Mouse (Mus musculus): ENCODE measurements around the gene Flnb. TPM values are rescaled to one million over a fixed set of nuclear protein-coding genes. Genes with fewer than 3 reads are reported as not detected.

The Flnb gene
- polyA plus RNA-seq, 1 experiment from 2014 or later: 124 TPM

GRCm38 (mm10) chr14:7938809-7939784 is 121.3 kb downstream of the Flnb start:
- ChIA-PET CTCF (no interaction called here), POLR2A (no interaction called here)
- H3K27me3 ChIP-seq: no peaks in the 10 kb centered on the region
- in situ Hi-C loops (cut with MboI; ENCODE audit: low pct_unique_long_range_greater_than_20kb): no loop called here
- DNase-seq (ENCODE audit: low read depth, low spot score): no peak
- TF ChIP-seq CTCF (IDR thresholded peaks at IDR 0.05): no peak
- ATAC-seq: no peak

GRCm38 (mm10) chr14:7941413-7941812 is 123.7 kb downstream of the Flnb start:
- POLR2A ChIA-PET: interaction anchor here (0.6 kb wide), 1 partner anchor 39 kb away, joined by 3 read pairs; no protein-coding TSS in a partner anchor
- in situ Hi-C loops (cut with MboI; ENCODE audit: low pct_unique_long_range_greater_than_20kb): no loop called here
- TF ChIP-seq CTCF (IDR thresholded peaks at IDR 0.05): no peak
- CTCF ChIA-PET: no interaction called here
- no peak for DNase-seq (ENCODE audit: low read depth, low spot score)
- ATAC-seq: no peak
- no peaks in the 10 kb centered on the region for H3K27me3 ChIP-seq

DNA sequence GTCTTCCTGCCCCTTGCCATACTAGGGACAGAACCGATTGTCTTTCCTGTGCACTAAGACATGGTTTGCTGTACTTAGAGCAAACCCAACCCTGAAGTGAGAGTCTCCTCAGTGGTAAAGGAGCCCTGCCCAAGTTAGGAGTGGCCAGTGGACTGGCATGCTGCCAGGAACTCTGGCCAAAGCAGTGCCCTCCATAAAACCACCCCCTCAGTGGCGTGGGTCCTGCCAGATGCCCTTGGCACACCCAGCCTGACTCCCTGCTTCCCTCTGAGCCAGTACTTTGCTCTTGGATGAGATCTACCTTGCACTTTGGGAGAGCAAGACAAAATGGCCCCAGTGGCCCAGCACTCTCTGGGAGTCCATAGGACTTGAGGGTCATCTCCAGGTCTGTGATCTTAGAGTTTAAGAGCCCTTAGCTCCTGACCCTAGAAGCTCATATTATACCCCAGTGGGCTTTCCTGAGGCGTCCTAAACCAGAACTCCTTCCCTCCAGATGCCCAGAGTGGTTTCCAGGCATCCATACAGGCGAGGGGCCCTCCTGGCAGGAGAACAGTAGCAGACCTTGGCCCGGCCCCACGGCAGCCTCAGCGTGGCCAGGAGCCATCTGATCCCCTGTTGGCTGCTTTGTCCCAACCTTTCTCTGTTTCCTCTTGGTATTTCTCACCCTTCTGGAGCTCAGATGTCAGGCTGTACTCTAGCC is 125.5 kb downstream of the Flnb start:
- in situ Hi-C loops (cut with MboI; ENCODE audit: low pct_unique_long_range_greater_than_20kb): no loop called here
- ChIA-PET CTCF (interaction anchor here (2.2 kb wide), 1 partner anchor 54 kb away, joined by 8 read pairs; no protein-coding TSS in a partner anchor), POLR2A (no interaction called here)
- ATAC-seq: no peak
- TF ChIP-seq CTCF (IDR thresholded peaks at IDR 0.05): no peak
- DNase-seq (ENCODE audit: low read depth, low spot score): no peak
- no peaks in the 10 kb centered on the region for H3K27me3 ChIP-seq

GRCm38 (mm10) chr14:7943801-7944135 is 126.0 kb downstream of the Flnb start:
- ATAC-seq: no peak
- no peaks in the 10 kb centered on the region for H3K27me3 ChIP-seq
- no peak for DNase-seq (ENCODE audit: low read depth, low spot score)
- in situ Hi-C loops (cut with MboI; ENCODE audit: low pct_unique_long_range_greater_than_20kb): no loop called here
- POLR2A ChIA-PET: interaction anchor here (0.9 kb wide), 1 partner anchor 10 kb away, joined by 3 read pairs; no protein-coding TSS in a partner anchor
- CTCF ChIA-PET: interaction anchor here (2.2 kb wide), 1 partner anchor 53 kb away, joined by 8 read pairs; no protein-coding TSS in a partner anchor
- no peak for TF ChIP-seq CTCF (IDR thresholded peaks at IDR 0.05)

- ChIA-PET POLR2A (interaction anchor here (0.9 kb wide), 1 partner anchor 10 kb away, joined by 3 read pairs; no protein-coding TSS in a partner anchor), CTCF (interaction anchor here (2.2 kb wide), 1 partner anchor 53 kb away, joined by 8 read pairs; no protein-coding TSS in a partner anchor)
- DNase-seq (ENCODE audit: low read depth, low spot score): no peak
- in situ Hi-C loops (cut with MboI; ENCODE audit: low pct_unique_long_range_greater_than_20kb): no loop called here
- TF ChIP-seq CTCF (IDR thresholded peaks at IDR 0.05): no peak
- ATAC-seq: no peak
- H3K27me3 ChIP-seq: no peaks in the 10 kb centered on the region
These were observed 126.7 kb downstream of the Flnb start for GRCm38 (mm10) chr14:7944349-7945039.

DNA sequence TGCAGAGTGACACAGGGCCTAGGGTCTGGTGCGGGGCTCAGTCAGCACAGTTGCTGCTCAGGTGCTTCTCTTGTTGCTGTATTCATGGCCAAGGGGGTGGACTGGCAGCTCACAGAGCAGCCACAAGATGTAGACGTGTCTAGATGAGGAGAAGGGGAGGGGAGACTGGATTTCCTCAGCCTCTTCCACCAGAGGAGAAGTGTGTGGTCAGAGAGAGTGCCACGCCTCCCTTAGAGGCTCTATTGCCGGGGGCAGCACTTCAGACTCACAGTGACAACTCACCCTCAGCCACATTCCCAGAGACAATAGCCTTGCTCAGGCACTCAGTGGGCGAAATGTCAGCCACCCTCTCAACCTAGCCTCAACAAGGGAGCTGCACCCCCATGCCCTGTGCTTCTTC is 127.5 kb downstream of the Flnb start:
- ChIA-PET POLR2A (no interaction called here), CTCF (interaction anchor here (2.2 kb wide), 1 partner anchor 52 kb away, joined by 8 read pairs; no protein-coding TSS in a partner anchor)
- in situ Hi-C loops (cut with MboI; ENCODE audit: low pct_unique_long_range_greater_than_20kb): no loop called here
- TF ChIP-seq CTCF (IDR thresholded peaks at IDR 0.05): no peak
- DNase-seq (ENCODE audit: low read depth, low spot score) (no peak), ATAC-seq (no peak)
- no peaks in the 10 kb centered on the region for H3K27me3 ChIP-seq

GRCm38 (mm10) chr14:7951234-7951633 is 133.5 kb downstream of the Flnb start:
- in situ Hi-C loops (cut with MboI; ENCODE audit: low pct_unique_long_range_greater_than_20kb): no loop called here
- H3K27me3 ChIP-seq: no peaks in the 10 kb centered on the region
- no peak for ATAC-seq
- POLR2A ChIA-PET: no interaction called here
- DNase-seq (ENCODE audit: low read depth, low spot score): no peak
- CTCF ChIA-PET: interaction anchor here (2.1 kb wide), 1 partner anchor 25 kb away, joined by 5 read pairs; no protein-coding TSS in a partner anchor
- no peak for TF ChIP-seq CTCF (IDR thresholded peaks at IDR 0.05)

DNA sequence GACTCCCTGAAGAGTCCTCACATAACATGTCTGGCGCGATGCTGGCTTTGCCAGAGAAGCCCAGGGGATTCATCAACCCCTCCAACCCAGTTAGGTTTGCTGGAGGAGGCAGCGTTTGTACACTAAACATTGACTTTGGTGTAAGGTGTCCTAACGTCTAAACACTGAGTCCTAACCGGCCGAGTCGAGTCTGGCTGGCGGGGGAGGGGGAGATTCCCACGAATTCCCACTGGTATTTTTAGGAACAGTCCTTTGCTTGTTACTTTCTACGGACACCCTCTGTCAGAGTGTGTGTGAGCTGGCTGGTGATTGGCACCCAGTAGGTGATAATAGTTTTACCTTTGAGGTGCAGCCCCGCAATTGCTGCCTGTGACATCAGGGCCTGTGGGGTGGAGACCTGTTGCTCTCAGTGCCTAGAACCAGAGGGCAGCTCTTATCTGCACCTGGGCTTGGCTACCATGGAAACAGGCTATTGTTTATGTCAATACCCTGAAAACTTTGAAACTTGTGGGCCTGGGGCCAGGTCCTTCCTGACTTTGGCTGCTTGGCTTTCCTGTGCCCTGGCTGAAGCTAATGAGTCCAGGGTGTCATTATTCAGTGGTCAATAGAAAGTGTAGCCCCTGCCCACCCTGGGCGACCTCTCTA is 135.0 kb downstream of the Flnb start:
- DNase-seq (ENCODE audit: low read depth, low spot score): no peak
- TF ChIP-seq CTCF (IDR thresholded peaks at IDR 0.05): no peak
- in situ Hi-C loops (cut with MboI; ENCODE audit: low pct_unique_long_range_greater_than_20kb): no loop called here

DNA sequence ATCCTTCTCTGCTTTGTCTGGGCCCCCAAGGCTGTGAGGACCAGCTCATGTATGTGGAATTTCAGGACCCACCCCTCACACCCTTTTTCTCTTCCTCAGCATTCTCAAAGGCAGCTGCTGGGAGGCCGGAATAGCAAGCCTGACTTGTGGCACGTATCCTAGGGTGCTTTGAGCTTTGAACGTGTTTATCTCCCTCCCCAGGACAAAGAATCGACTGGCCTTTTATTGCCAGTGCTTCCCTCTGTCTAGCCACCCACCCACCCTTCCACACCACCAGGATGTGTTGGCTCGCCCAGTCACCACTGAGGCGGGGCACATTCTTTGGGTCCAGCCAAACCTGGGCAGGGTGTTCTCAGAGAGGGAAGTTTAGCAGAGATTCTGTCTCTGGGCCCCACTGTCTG is 136.3 kb downstream of the Flnb start:
- no peak for DNase-seq (ENCODE audit: low read depth, low spot score)
- ChIA-PET POLR2A (interaction anchor here (1.2 kb wide), 1 partner anchor 10 kb away, joined by 3 read pairs; no protein-coding TSS in a partner anchor), CTCF (interaction anchor here (0.9 to 1.3 kb wide), 2 partner anchors 10 to 43 kb away, joined by 5 read pairs; no protein-coding TSS in a partner anchor)
- ATAC-seq: no peak
- H3K27me3 ChIP-seq: no peaks in the 10 kb centered on the region
- in situ Hi-C loops (cut with MboI; ENCODE audit: low pct_unique_long_range_greater_than_20kb): no loop called here
- TF ChIP-seq CTCF (IDR thresholded peaks at IDR 0.05): no peak

More for the DNA sequence above, 135.0 kb downstream of the Flnb start:
- CTCF ChIA-PET: interaction anchor here (1.0 kb wide), 1 partner anchor 24 kb away, joined by 3 read pairs; no protein-coding TSS in a partner anchor
- ATAC-seq: peak; percentile 10
- POLR2A ChIA-PET: no interaction called here
- H3K27me3 ChIP-seq: no peaks in the 10 kb centered on the region

GRCm38 (mm10) chr14:7956427-7956826 is 138.7 kb downstream of the Flnb start:
- no peak for TF ChIP-seq CTCF (IDR thresholded peaks at IDR 0.05)
- CTCF ChIA-PET: interaction anchor here (0.9 kb wide), 1 partner anchor 41 kb away, joined by 3 read pairs; no protein-coding TSS in a partner anchor

More at GRCm38 (mm10) chr14:7956427-7956826, 138.7 kb downstream of the Flnb start:
- no peak for DNase-seq (ENCODE audit: low read depth, low spot score)
- in situ Hi-C loops (cut with MboI; ENCODE audit: low pct_unique_long_range_greater_than_20kb): no loop called here
- H3K27me3 ChIP-seq: no peaks in the 10 kb centered on the region
- no peak for ATAC-seq
- POLR2A ChIA-PET: no interaction called here

Data from Patski (cell line).